Comparison of ENCODE assay signal across 21 mouse cellular contexts in the genomic region with DNA sequence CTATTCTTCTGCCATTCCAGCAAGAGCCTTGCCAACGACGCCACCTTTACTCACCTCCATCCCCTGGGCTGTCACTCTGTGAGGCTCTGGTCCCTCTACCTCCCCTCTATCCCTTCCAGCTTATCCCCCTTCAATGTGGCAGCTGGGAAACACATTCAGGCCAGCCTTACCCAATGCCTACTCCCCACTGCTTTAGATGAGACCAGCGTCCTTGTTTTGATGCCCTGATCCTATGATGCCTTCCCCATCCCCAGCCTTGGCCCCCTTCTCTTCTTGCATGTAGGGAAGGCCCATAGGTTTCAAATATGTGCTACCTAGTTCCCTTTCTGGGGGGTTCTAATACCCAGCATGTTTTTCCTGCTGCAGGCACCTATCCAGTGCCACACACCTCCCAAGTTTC. TPM values are rescaled to one million over a fixed set of nuclear protein-coding genes. Genes with fewer than 3 reads are reported as not detected.
"Had no signal": no experiment of that assay in that cellular context is flagged by ENCODE, and none has a peak within 500 bp of the region (broad histone marks: within the 10 kb centered on the region; RNA-seq: fewer than 3 reads in every experiment).

No protein-coding gene starts in this region.

- ATAC-seq: liver, postnatal 0 days; lung, postnatal 0 days had no signal

- H3K27me3 ChIP-seq: lung, embryonic 15.5 days; midbrain, embryonic 12.5 days; neural tube, embryonic 13.5 days; neural tube, embryonic 15.5 days; stomach, embryonic 15.5 days had no signal

- H3K4me3 ChIP-seq: liver, embryonic 13.5 days; liver, embryonic 15.5 days; lung, embryonic 15.5 days; midbrain, embryonic 12.5 days; myocyte; neural tube, embryonic 13.5 days; neural tube, embryonic 15.5 days; stomach, embryonic 15.5 days had no signal

- H3K27ac ChIP-seq: liver, embryonic 13.5 days; liver, embryonic 15.5 days; lung, embryonic 15.5 days; midbrain, embryonic 12.5 days; neural tube, embryonic 13.5 days; neural tube, embryonic 15.5 days; stomach, embryonic 15.5 days; stomach, postnatal 0 days had no signal

- H3K9ac ChIP-seq: liver, embryonic 13.5 days; liver, embryonic 15.5 days; liver, postnatal 0 days; lung, embryonic 15.5 days; midbrain, embryonic 12.5 days; neural tube, embryonic 13.5 days; neural tube, embryonic 15.5 days; stomach, embryonic 15.5 days had no signal

- H3K4me2 ChIP-seq: liver, embryonic 11.5 days; liver, embryonic 13.5 days; liver, embryonic 15.5 days; lung, embryonic 15.5 days; midbrain, embryonic 12.5 days; neural tube, embryonic 13.5 days; neural tube, embryonic 15.5 days; stomach, embryonic 15.5 days had no signal

- DNase-seq: liver, embryonic 13.5 days; liver, postnatal 0 days; lung, adult 2 months; lung, postnatal 4 days; midbrain, embryonic 14.5 days; right cerebral cortex, postnatal 14 days; thymus, postnatal 25 days; thymus, postnatal 4 days had no signal

- H3K4me1 ChIP-seq: lung, embryonic 15.5 days; midbrain, embryonic 12.5 days; neural tube, embryonic 13.5 days; neural tube, embryonic 15.5 days; stomach, embryonic 15.5 days had no signal

- H3K9me3 ChIP-seq: liver, embryonic 13.5 days; liver, embryonic 15.5 days; lung, embryonic 15.5 days; midbrain, embryonic 12.5 days; neural tube, embryonic 13.5 days; neural tube, embryonic 15.5 days; stomach, embryonic 15.5 days had no signal

- H3K36me3 ChIP-seq: liver, embryonic 13.5 days; liver, embryonic 15.5 days; lung, embryonic 15.5 days; midbrain, embryonic 12.5 days; neural tube, embryonic 13.5 days; neural tube, embryonic 15.5 days; stomach, embryonic 15.5 days had no signal

RNA-seq across cellular contexts. Expression of gene Ccl22, which starts 4.6 kb away (rescaled TPM):
- total RNA-seq: megakaryocyte, adult 5-6 weeks; megakaryocyte-erythroid progenitor cell, adult 5-6 weeks had no signal
- polyA plus RNA-seq: liver, embryonic 11.5 days; midbrain, embryonic 12.5 days; myocyte; neural tube, embryonic 11.5 days; neural tube, embryonic 13.5 days; neural tube, embryonic 15.5 days; stomach, embryonic 15.5 days; stomach, postnatal 0 days had no signal

RNA-seq across cellular contexts. Expression of gene Cx3cl1, which starts 21.9 kb away (rescaled TPM):
- total RNA-seq: megakaryocyte-erythroid progenitor cell, adult 5-6 weeks had no signal

RNA-seq across cellular contexts. Expression of gene Pllp, which starts 53.9 kb away (rescaled TPM):
- total RNA-seq: megakaryocyte, adult 5-6 weeks; megakaryocyte-erythroid progenitor cell, adult 5-6 weeks had no signal
